Mouse (Mus musculus): ENCODE measurements at regions not wholly inside any gene's neighbourhood (a gene's known extent, or its start where the extent isn't known, plus 50 kb on each side); places are given as distances from the start of the nearest gene placed in this dataset.

DNA sequence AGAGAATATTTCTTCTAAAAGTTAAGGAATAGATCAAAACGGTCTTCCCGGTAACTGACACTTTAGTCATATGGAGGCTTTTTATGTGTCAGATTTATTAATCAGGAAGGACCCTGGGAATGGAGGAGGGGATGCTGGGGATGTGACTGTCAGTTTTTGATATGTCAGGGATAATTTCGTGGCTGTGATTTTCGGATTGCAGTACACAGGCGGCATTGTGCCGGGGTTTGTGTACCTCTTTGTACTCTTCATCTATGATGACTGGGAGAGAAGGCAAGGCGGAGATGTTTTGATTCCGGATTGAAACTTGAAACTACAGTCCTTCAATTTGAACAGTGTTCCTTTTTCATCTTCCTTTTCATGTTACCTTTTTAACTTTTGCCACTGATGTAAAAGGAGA lies 344.2 kb downstream of the Mdfic start:
- no peak for DNase-seq (ENCODE audit: low spot score)

GRCm38 (mm10) chr6:16065121-16065520 lies 344.7 kb downstream of the Mdfic start:
- no peak for DNase-seq (ENCODE audit: low spot score)

DNA sequence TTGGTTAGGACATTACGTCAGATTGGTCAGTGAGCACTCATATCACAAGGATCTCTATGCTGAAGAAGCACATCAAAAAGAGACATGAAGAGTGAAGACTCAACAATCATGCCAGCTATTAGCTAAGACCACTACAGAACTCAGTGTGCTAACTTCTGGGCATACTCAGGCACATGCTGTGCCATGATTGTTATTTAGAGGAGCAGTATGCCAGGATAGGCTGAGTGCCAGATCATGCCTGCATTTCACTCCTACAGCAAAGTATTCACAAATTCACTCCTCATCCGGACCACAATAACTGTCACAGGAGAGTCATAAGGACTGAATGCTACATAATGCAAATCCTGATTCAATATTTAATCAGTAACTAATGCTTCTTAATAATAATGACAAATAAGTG lies 355.8 kb downstream of the Mdfic start:
- DNase-seq (ENCODE audit: low spot score), result no peak

- no peak for DNase-seq (ENCODE audit: low spot score)
These were observed 356.8 kb downstream of the Mdfic start for GRCm38 (mm10) chr6:16077195-16077810.

DNA sequence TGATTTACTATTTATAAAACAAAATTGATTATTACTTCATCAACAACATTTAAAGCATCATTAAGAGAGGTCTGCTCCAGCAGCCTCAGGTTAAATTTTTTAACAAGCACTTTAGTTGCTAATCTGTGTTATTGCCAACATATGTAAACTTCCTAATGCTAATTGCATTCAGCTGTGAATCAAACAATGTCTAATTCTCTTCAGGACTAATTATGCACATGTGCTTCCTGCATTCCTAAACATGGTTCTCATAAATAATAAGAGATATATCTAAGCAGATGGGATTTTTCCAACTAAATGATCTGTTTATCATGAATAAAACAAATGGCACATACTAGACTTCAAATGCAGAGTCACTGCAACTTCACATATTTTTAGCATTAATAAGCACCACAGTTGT lies 357.5 kb downstream of the Mdfic start:
- no peak for DNase-seq (ENCODE audit: low spot score)

- no peak for DNase-seq (ENCODE audit: low spot score)
These were observed 366.6 kb downstream of the Mdfic start for GRCm38 (mm10) chr6:16086952-16087537.

DNA sequence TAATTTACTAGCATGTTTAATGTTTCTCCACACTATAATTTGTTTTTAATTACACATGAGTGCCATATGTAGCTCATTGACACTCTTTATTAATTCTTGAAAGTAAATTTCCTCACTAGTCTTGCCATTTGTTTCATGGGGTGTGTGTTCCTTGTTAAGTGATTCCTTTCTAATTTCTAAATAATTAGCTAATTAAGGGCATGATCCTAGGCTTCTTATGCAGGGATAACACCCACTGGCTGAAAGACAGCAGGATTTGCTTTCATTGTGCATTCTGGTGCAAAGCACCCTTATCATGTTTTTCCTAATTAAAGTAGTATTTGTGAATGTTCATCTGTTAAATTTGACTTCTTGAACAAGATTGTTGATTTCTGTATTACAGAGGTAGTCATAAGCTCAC lies 378.3 kb downstream of the Mdfic start:
- DNase-seq (ENCODE audit: low spot score), result no peak

DNA sequence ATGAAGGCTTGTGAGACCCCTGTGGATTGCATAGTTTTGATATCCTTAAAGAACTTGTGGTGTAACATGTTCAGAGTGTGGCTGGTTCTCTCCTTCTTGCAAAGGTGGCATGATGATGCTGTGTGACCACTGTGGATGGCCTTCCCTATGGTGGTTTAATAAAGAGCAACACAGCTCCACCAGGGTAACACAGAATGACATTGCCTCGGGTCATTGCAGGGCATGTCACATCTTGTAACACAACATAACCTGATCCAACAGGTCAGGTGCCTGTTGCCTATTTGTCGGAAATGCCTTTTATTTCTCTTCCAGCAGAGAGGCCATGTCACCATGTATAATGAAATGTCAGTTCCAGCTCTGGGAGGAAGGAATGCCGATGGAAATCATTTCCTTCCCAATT lies 420.5 kb downstream of the Mdfic start:
- no peak for DNase-seq (ENCODE audit: low spot score)

GRCm38 (mm10) chr6:16144538-16144937 lies 424.1 kb downstream of the Mdfic start:
- no peak for DNase-seq (ENCODE audit: low spot score)

- DNase-seq (ENCODE audit: low spot score), result no peak
These were observed 430.1 kb downstream of the Mdfic start for GRCm38 (mm10) chr6:16150535-16150934.

- DNase-seq (ENCODE audit: low spot score), result no peak
These were observed 431.0 kb downstream of the Mdfic start for GRCm38 (mm10) chr6:16151478-16151877.

GRCm38 (mm10) chr6:16152691-16153090 lies 432.2 kb downstream of the Mdfic start:
- no peak for DNase-seq (ENCODE audit: low spot score)

DNA sequence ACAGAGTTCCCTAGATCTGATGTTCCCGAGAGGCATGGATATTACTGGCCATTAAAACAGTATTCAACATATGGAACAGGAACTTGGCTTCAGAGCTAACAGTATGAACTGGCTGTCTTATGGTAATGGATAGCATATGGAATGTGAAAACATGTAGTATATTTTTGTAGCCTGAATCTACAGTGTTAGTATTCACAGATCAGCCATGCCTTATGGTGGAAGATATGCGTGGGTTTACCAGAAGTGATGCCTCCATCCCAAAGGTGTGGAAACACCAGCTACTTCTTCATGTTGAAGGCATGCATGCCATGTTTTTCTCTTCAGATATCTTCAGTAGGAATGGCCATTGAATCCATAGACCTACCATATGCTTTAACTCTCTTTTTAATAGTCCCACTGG lies 444.6 kb downstream of the Mdfic start:
- no peak for DNase-seq (ENCODE audit: low spot score)

DNA sequence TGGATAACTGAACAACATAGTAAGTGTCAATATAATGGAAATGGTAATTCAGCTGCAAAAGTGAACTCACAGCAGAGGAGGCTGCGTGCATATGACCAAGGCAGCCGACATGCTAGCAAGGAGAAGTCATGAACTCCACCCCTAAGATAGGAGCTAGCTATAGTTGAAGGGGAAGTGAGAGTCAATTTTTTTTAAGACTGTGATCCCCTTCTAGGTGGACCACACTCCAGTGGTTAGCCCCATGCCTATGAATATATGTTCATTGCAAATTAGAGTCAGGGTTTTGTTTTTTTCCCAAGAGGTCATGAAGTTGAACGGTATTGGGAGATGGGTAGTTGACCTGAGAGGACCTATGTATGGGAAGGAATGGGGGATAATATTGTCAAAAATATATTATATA lies 451.4 kb downstream of the Mdfic start:
- no peak for DNase-seq (ENCODE audit: low spot score)

- no peak for DNase-seq (ENCODE audit: low spot score)
These were observed 456.9 kb downstream of the Mdfic start for GRCm38 (mm10) chr6:16177313-16177712.

- no peak for DNase-seq (ENCODE audit: low spot score)
These were observed 467.6 kb downstream of the Mdfic start for GRCm38 (mm10) chr6:16187983-16188550.

DNA sequence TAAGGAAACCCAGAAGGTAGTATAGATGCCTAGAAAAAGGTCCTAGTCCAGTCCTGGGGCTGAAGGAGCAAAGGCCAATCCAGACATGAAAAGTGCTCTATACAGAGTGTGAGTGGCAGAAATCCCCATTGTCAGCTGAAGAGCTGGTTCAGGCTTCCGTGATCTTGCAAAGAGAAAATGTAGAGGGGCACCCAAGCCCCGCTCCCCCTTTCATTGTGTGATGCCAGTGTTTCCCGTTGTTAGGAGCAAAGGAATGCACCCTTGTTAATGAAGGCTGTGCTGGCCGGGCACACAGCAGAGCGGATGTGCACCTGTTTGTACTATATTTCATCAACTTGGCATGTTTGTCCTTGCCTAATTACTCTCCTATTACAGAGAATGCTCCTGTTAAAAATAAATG lies 492.5 kb downstream of the Mdfic start:
- no peak for DNase-seq (ENCODE audit: low spot score)

DNA sequence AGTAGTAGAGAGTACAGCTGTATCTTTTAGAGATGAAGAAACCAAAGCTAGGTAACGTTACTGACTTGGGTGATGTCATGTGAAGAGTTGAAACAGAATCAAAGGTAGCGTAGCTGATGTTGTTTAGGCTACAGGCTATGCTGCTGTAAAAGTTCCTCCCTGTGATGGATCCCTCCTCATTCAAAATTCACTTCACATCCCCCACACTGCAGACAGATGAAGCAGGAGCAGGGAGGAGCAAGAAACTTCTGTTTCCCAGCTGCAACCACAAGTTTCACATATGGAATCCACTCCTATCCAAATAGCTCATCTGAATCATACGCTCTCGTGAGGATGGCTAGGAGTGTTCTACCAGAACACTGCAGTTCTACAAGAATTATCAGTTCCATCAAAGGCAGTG lies 493.2 kb downstream of the Mdfic start:
- DNase-seq (ENCODE audit: low spot score), result no peak

DNA sequence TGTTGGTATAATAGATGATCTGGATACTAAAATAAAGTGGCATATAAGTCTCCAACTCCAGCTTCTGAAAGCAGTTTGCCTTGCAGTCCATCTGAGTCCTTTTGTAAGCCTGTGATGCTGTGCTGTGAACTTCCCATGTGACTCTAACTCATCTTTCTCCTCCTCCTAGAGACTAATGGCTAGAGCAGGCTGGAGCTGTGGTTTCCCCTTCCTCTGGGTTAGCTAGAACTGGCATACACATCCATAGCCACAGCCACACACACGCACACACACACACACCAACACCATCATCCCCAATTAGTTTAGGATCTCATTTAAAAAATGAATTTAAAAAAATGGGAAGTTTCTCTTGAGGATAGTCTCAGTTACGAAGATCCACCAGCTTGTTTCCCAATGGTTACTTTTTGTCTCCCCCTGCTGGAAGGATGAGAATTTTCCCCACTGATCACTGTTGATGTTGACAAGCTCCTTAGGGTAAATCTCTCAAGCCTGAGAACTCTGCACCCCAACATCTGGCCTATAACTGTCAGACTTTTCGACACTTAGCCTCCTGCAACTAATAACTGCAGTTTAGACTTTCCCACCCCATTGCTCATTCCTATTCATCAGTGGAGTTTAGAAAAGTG lies 500.7 kb downstream of the Mdfic start:
- DNase-seq (ENCODE audit: low spot score), result peak; percentile 5
